Mouse (Mus musculus) 3T3-L1 (cell line): ENCODE measurements around the gene Paox.
"Not testable (repeated sequence)": the region's sequence is repeated elsewhere in the genome, so short reads cannot be mapped to it uniquely, and the experiment has no call there.

Source experiments
- DNase-seq: peaks from one replicate; pipeline ENCODE4 v3.0.0-alpha.2; 2015; ENCODE audit warnings: low read depth, low spot score

Paox gene

DNA sequence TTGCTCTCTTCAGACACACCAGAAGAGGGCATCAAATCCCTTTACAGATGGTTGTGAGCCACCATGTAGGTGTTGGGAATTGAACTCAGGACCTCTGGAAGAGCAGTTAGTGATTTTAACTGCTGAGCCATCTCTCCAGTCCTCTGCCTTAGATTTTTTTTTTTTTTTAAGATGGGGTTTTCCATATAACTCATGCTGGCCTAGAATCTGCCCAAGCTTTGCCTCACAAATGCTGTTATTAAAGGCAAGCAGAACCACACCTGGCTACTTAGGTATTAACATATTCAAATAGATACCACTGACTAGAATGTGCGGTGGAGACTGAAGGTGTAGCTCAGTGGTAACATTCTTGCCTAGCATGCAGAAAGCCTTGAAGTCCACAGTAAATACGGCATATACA is 4.9 kb downstream of the Paox start:
- DNase-seq = no peak

- DNase-seq = peak; percentile 60
Measured at GRCm38 (mm10) chr7:140121338-140121910, 5.8 kb downstream of the Paox start.

DNA sequence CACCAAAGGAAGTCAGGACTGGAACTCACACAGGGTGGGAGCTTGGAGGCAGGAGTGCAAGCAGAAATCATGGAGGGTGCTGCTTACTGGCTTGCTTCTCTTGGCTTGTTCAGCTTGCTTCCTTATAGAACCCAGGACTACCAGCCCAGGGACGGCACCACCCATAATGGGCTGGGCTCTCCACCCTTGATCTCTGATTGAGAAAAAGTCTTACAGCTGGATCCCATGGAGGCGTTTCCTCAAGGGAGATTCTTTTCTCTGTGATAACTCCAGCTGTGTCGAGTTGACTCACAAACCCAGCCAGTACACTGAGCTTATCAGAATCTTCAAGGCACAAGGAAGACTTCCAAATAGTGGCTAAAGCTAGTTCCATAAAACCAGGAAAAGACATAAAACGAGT is 7.2 kb downstream of the Paox start:
- DNase-seq = peak; percentile 61

DNA sequence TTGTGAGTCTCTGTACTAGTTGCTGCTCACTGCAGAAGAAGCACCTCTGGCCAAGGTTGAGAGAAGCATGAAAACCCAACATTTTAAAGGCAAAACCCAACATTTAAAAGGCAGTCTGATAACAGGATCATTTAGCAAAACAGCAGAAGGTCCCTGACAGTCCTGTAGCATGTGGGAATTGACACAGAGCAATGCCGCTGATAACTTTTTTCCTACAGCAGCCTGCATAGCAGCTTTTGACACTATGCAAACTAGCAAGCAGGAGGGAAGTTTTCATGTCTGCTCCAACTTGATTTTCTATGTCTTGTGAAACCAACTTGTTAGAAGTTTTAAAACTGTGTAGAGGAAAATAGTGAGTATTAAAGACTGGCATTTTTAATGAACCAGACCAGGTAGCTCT is 8.8 kb downstream of the Paox start:
- no peak for DNase-seq

DNA sequence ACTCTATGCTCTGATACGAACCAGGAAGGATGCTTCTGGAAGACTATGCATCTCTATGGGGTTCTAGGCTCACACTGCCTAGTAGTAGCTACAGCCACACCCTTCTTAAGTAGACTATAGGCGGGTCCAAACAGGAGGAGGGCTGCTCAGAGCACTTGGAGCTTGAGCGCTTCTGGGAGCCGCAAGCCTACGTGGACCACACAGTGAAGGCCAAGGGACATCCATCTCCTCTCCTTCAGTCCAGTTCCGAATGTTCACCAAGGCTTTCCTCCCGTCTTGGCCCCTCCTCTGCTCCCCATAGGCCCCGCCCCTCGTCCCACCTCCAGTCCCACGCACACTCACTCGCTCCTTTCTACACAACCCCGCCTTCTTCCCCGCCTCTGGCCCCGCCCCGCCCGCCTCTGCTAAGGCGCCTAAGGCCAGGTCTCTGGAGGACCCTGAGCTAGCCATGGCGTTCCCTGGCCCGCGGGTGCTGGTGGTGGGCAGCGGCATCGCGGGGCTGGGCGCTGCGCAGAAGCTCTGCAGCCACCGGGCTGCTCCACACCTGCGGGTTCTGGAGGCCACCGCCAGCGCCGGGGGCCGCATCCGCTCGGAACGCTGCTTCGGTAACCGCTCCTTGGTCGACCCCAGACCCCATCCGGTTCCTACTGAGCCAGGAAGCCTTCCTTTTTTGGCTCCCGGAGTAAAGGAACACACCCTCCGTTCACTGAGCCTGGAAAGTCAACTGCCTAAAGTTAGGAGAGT is 9.9 kb downstream of the Paox start:
- DNase-seq = peak; percentile 93

DNA sequence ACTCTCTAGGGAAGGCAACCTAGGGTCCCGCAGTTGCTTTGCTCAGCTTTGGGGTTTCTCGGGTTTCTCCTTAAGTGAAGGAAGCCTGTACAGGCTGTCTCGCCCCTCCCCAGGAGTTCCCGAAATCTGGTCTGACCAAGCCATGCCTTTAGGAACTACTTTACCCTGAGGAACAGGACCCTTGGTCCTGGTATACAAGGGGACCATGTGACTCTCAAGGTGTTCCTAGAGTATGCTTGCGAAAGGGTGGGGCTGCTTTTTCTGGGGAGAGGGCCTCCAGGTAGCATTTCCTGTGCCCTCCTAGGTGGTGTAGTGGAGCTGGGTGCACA is 10.4 kb downstream of the Paox start:
- no peak for DNase-seq

GRCm38 (mm10) chr7:140126934-140127333 is 11.3 kb downstream of the Paox start:
- no peak for DNase-seq

DNA sequence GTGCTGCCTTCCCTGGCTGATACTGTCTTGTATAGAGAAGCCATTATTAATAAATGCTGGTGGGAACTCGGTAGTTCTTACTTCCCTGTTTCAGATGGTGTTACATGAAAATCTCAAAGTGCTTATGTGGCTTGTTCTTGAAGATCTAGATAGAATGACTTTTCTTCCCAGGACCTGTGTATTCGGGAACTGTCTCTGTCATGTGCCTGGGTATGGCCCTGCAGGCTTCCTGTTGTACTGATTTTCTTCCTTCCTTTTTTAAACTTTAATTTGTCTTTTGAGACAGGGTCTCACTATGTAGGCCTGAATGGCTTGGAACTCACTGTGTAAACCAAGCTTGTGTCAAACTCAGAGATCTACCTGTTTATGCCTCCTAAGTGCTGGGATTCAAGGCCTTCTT is 12.3 kb downstream of the Paox start:
- DNase-seq = no peak

DNA sequence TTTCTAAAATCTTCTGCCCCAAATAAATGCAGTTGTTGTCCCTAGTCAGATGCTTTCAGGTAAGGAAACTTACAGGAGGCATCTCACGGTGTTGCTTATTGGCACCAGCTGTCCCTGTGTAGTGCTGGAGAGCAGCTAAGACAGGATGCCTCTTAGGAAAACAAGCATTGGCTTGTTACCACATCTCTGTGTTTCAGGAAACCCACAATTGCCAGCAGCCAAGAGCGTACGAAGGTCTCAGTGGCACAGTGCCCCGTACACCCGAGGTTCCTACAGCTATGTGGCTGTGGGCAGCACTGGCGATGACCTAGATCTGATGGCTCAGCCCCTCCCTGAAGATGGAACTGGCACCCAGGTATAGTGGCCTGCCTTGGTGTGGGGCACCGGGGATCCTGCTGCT is 16.6 kb downstream of the Paox start:
- DNase-seq = not testable (repeated sequence)

DNA sequence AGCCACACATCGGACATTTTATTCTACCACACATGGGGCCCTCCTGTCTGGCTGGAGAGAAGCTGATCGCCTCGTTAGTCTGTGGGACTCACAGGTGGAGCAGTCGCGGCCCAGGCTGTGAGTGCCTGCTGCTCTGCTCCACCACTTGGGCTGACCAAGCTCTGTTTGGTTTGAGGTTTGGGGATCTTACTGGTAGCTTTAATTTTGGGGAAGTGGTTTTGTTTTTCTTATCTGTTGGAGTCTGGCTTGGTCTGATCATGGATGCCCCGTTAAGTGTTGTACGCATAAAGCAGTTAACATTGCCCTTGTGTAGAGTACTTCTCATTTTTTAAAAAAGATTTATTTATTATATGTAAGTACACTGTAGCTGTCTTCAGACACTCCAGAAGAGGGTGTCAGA is 18.4 kb downstream of the Paox start:
- DNase-seq = not testable (repeated sequence)

DNA sequence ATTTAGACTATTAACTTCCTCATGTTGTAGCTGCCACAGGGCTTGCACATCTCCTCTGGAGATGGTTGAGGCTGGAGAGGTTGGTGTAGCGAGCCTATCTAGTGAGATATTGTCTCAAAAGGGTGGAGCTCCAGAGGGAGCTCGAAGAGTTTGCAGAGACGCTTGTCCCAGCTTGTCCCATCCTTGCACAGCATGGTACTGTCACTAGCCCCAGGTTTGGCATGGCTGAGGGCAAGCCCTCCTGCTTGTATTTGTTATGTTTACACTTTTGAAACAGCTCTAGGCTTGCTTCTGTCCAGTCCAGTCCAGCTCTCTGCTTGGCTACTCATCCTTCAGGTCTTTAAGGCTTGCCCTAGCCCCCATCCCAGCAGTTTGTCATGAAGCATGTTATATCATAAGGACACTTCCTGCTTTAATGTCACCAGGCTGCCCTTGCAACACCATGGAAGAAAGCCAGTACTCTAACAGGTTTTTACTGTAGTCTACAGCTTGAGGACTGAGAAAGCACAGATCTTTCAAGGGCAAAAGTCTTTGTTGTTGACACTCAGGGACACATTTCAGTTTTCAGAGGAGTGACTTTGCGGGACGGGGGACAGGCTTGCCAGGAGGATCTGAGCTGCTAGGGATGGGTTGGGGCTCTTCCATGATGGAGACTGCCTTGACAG is 19.6 kb downstream of the Paox start:
- no peak for DNase-seq

GRCm38 (mm10) chr7:140137135-140138020 is 21.8 kb downstream of the Paox start, which contains the start of gene Mtg1:
TSS of gene Mtg1 (plus strand) at chr7:140137564.
- DNase-seq = peak; percentile 89

GRCm38 (mm10) chr7:140138021-140138310 is 22.4 kb downstream of the Paox start:
- no peak for DNase-seq

GRCm38 (mm10) chr7:140141350-140141749 is 25.8 kb downstream of the Paox start:
- DNase-seq = peak; percentile 85

- DNase-seq = no peak
Measured at GRCm38 (mm10) chr7:140144550-140144949, 29.0 kb downstream of the Paox start.

GRCm38 (mm10) chr7:140153383-140153782 is 37.8 kb downstream of the Paox start:
- DNase-seq = no peak

GRCm38 (mm10) chr7:140153829-140154217 is 38.2 kb downstream of the Paox start:
- DNase-seq = no peak

DNA sequence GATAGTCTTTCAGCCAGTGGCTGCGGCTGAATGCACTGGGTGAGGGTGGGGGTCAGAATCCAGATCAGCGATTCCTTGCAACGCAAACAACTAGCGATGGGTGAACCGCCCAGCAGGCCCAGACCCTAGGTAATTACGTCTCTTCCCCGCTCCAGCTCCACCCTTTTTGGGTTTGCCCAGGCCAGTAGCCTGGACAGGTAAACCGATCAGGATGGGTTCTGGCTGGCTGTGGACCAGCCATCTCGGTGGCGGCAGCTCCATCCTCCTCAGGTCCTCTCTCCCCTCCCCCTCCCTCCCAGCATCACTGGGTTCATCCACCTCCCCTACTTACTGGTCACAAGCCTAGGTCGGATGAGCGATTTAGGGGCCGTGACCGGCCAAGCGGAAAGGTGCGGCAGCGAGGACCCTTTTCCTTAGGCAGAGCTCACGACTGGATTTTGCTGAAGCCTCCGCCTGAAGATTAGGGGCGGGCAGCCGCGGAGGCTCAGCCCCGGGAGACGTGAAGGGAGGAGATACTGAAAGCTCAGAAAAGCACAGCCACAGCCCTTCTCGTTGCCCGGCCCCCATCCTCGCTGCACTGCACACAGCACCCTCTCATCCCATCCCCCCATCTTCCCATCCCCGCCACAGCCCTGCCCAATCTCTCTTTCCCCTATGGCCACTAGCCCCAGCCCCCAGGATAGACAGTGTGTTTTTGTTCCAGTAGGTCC is 38.8 kb downstream of the Paox start, which contains the start of gene Sprn:
Gene Sprn (minus strand): TSS at position 660 of the 710 bp plus-strand sequence.
- DNase-seq = no peak

DNA sequence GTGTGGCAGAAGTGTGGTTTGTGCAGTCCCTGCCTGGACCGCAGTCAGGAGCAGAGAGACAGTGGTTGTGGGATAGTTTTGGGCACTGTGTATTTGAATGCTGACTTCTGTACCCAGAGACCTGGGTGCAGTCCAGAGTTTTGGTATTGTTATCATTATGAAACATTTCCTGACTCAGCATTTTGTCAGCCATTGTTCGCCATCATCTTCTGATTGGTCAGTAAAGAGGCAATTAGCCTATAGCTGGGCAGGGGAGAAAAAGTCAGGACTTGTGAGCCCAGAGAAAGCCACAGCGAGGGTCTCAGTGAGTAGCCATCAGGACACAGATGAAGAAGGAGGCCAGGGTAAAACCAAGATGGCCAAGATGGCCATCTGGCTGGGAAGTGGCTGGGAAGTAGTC is 44.8 kb downstream of the Paox start:
- no peak for DNase-seq

DNA sequence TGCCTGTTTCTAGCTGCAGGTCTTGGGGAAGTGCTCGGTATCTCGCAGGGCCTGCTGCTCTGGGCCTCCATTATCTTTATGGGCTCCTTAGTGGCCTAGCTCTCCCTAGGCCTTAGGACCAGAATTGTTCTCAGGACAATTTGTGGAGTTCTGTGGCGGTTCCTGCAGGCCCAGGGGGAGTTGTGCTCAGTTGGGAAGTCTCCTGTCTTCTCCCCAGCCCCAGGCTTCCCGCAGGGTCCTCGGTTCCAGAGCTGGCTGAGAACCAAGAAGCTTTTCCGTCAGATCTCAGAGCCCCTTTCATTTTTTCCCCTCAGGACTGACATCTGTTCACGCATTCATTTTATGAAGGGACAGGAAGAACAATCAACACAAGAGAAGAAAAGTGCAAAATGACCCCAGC is 49.1 kb downstream of the Paox start, which contains the start of gene Olfr522:
Gene Olfr522 (minus strand): TSS at position 101 of the 400 bp plus-strand sequence.
- DNase-seq = no peak

- DNase-seq = no peak
Measured at GRCm38 (mm10) chr7:140167950-140168349, 52.4 kb downstream of the Paox start.
